Mouse (Mus musculus) brain, embryonic 14.5 days (tissue): ENCODE measurements around the gene Usp22. TPM values are rescaled to one million over a fixed set of nuclear protein-coding genes. Genes with fewer than 3 reads are reported as not detected.

Experiments
- DNase-seq: peaks from one replicate; pipeline ENCODE4 v3.0.0-alpha.2; 2011; ENCODE audit warnings: low read depth
- CTCF ChIP-seq: fragments of 200-500 bp; IDR thresholded peaks from 2 replicates; pipeline ENCODE4 v1.5.1; 2012; ENCODE audit warnings: inconsistent platforms, mild to moderate bottlenecking, moderate library complexity, borderline replicate concordance; ENCODE audit not compliant: insufficient read depth, insufficient read length; ENCODE audit errors: extremely low read depth
- POLR2A ChIP-seq: fragments of 200-500 bp; IDR thresholded peaks from 2 replicates; pipeline ENCODE4 v1.6.1; 2012; ENCODE audit warnings: mild to moderate bottlenecking, inconsistent platforms, borderline replicate concordance; ENCODE audit not compliant: poor library complexity, insufficient read depth, insufficient read length, severe bottlenecking; ENCODE audit errors: extremely low read depth
- polyA plus RNA-seq: library from polyadenylated mRNA; depleted of rRNA; stranded (reverse); fragments of >200 nt; gene quantifications from 2 replicates; pipeline ENCODE4 v1.2.3, GENCODE M21; 2012

The Usp22 gene
- polyA plus RNA-seq, 1 experiment, result 370 TPM

GRCm38 (mm10) chr11:61175778-61176177 is 923 bp upstream of the Usp22 start:
- no peak for TF ChIP-seq POLR2A
- TF ChIP-seq CTCF, result no peak
- DNase-seq, result peak; percentile 14

GRCm38 (mm10) chr11:61174291-61174820 is 499 bp downstream of the Usp22 start:
- DNase-seq, result peak; percentile 90
- peak; percentile 79 for TF ChIP-seq CTCF
- no peak for TF ChIP-seq POLR2A

- peak; percentile 7 for DNase-seq
Observed at GRCm38 (mm10) chr11:61173477-61173876, 1.4 kb downstream of the Usp22 start.

GRCm38 (mm10) chr11:61170184-61170583 is 4.7 kb downstream of the Usp22 start:
- TF ChIP-seq CTCF, result no peak
- no peak for TF ChIP-seq POLR2A
- no peak for DNase-seq

- no peak for DNase-seq
- TF ChIP-seq POLR2A, result no peak
- TF ChIP-seq CTCF, result no peak
Observed at GRCm38 (mm10) chr11:61164881-61165280, 10.0 kb downstream of the Usp22 start.

GRCm38 (mm10) chr11:61164366-61164765 is 10.5 kb downstream of the Usp22 start:
- DNase-seq, result no peak

GRCm38 (mm10) chr11:61163341-61163740 is 11.5 kb downstream of the Usp22 start:
- no peak for TF ChIP-seq POLR2A
- TF ChIP-seq CTCF, result no peak
- no peak for DNase-seq

More at GRCm38 (mm10) chr11:61164366-61164765, 10.5 kb downstream of the Usp22 start:
- TF ChIP-seq CTCF (no peak), POLR2A (no peak)

GRCm38 (mm10) chr11:61162776-61163175 is 12.1 kb downstream of the Usp22 start:
- TF ChIP-seq CTCF, result no peak
- no peak for DNase-seq

GRCm38 (mm10) chr11:61161121-61161520 is 13.7 kb downstream of the Usp22 start:
- no peak for TF ChIP-seq POLR2A
- DNase-seq, result no peak

GRCm38 (mm10) chr11:61159796-61160732 is 14.8 kb downstream of the Usp22 start:
- DNase-seq, result no peak
- no peak for TF ChIP-seq CTCF
- TF ChIP-seq POLR2A, result no peak

GRCm38 (mm10) chr11:61158141-61158540 is 16.7 kb downstream of the Usp22 start:
- TF ChIP-seq CTCF, result no peak
- no peak for TF ChIP-seq POLR2A
- DNase-seq, result peak; percentile 60

- peak; percentile 36; the same call in 1 of the 2 replicates for TF ChIP-seq CTCF
- no peak for TF ChIP-seq POLR2A
- no peak for DNase-seq
Observed at GRCm38 (mm10) chr11:61155727-61156126, 19.1 kb downstream of the Usp22 start.

- TF ChIP-seq CTCF, result no peak
- no peak for TF ChIP-seq POLR2A
- no peak for DNase-seq
Observed at GRCm38 (mm10) chr11:61150233-61151001, 24.4 kb downstream of the Usp22 start.
